Comparison of ENCODE assay signal across 13 mouse cellular contexts in genomic region chr19:54460426-54461170, GRCm38 (mm10).
DNase-seq lines count a peak whose midpoint lies in the region; TF ChIP-seq lines count a peak whose summit lies in the region.
"Had no signal": no experiment of that assay in that cellular context is flagged by ENCODE, and none has a peak within 500 bp of the region (broad histone marks: within the 10 kb centered on the region; RNA-seq: fewer than 3 reads in every experiment).

No protein-coding gene starts in this region.

- TF ChIP-seq CTCF in layer of hippocampus, adult 2 months (conservative IDR thresholded peaks at IDR 0.05) = no peak

- H3K27ac ChIP-seq in layer of hippocampus, adult 2 months = no peak overlapping the region
- H3K27ac ChIP-seq: embryonic facial prominence, embryonic 13.5 days; forebrain, embryonic 12.5 days; hindbrain, embryonic 15.5 days had no signal

- peak; percentile 64 to 65 for DNase-seq in cerebellum, postnatal 10 days
- no peak for DNase-seq in cerebellum, postnatal 4 days (ENCODE audit: low spot score in 2 of 2)
- peak; percentile 9 to 13 for DNase-seq in layer of hippocampus, adult 2 months (ENCODE audit: low spot score in 2 of 2)
- DNase-seq in layer of hippocampus, adult 9-10 months (ENCODE audit: low spot score) = no peak
- DNase-seq in brain, adult 2 months (ENCODE audit: low read depth, low spot score) = peak; percentile 41
- DNase-seq in retina, embryonic 14.5 days (ENCODE audit: low spot score) = no peak
- no peak for DNase-seq in embryo, embryonic 10 days (ENCODE audit: low spot score)
- DNase-seq: adrenal gland, postnatal 14 days; gastrocnemius, postnatal 14 days had no signal

- H3K4me3 ChIP-seq in layer of hippocampus, adult 2 months = no peak overlapping the region
- H3K4me3 ChIP-seq: embryonic facial prominence, embryonic 13.5 days; forebrain, embryonic 12.5 days; heart, embryonic 12.5 days; hindbrain, embryonic 15.5 days had no signal

Comparison
In these comparisons a context has a peak if more than half of its experiments do, and no peak if none do; other contexts are left out.
1. DNase-seq: peak in cerebellum, postnatal 10 days (2 of 2), layer of hippocampus, adult 2 months (2 of 2) and brain, adult 2 months (single experiment); none in cerebellum, postnatal 4 days (0 of 2), layer of hippocampus, adult 9-10 months (single experiment), retina, embryonic 14.5 days (single experiment) and embryo, embryonic 10 days (single experiment).